ENCODE assay signal across 8 mouse cellular contexts in the genomic region with DNA sequence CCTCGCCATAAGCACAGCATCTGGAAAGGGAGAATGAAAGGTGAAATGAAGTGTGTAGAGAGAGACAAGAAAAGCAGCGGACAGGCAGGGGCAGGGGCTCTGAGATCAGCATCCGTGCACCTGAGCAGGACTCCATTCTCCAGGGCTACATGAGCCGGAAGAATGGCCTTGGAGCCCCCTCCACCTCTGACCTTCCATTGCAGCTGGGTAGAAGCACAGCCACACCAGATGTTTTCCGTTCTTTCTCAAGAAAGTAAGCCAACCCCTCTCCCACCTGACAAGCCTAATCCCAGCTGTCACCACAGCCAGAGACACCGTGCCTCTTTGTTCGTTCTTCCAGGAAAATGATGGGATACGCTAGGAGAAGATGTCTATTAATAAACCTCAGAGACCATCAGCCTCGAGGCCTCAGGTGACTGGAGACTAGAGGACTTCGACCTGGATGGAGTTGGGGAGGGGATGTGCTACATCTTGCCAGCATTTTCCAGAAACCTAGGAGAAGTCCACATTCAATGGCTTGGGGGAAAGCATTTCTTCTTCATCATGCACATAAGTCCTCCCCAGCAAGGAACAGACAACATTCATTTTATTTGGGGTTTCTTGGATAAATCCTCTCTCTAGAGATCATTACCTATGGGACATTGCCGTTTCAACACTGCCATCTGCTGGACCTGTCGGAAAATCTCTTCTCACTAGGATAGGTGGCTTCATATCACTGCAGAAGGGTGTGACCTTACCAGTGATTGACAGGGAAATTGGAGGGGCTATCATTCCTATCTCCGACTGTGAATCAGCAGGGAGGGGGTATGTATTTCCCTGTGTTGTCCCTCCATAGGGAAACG.
A peak's percentile ranks its signal among the peaks of the same experiment; 100 is the strongest.
DNase-seq lines count a peak whose midpoint lies in the region; ATAC-seq lines count a peak whose summit lies in the region.

No protein-coding gene starts in this region.

- WGBS in embryonic facial prominence, embryonic 14.5 days = 24% methylated on average over 14 of the region's 14 CpGs
- WGBS in hindbrain, embryonic 16.5 days = 54% methylated on average over 14 of the region's 14 CpGs
- WGBS in midbrain, embryonic 12.5 days = 56% methylated on average over 14 of the region's 14 CpGs

- H3K27me3 ChIP-seq in embryonic facial prominence, embryonic 14.5 days (replicated peaks; ENCODE audit: control insufficient read depth, insufficient read depth, low read length) = no peaks in the 10 kb centered on the region
- H3K27me3 ChIP-seq in hindbrain, embryonic 16.5 days (replicated peaks; ENCODE audit: control insufficient read depth, insufficient read depth, low read length) = no peaks in the 10 kb centered on the region
- no peaks in the 10 kb centered on the region for H3K27me3 ChIP-seq in midbrain, embryonic 12.5 days

- H3K9me3 ChIP-seq in embryonic facial prominence, embryonic 14.5 days (ENCODE audit: control insufficient read depth, low read length) = no peaks in the 10 kb centered on the region
- H3K9me3 ChIP-seq in hindbrain, embryonic 16.5 days (ENCODE audit: control insufficient read depth, low read length) = no peaks in the 10 kb centered on the region
- no peaks in the 10 kb centered on the region for H3K9me3 ChIP-seq in midbrain, embryonic 12.5 days

- DNase-seq in adrenal gland, adult (ENCODE audit: inconsistent age in 2 of 2, low spot score in 1 of 2) = peak; percentile 14 to 71
- no peak for DNase-seq in adrenal gland, postnatal 4 days (ENCODE audit: low spot score in 2 of 2)
- DNase-seq in adrenal gland, postnatal 10 days = peak; percentile 55
- peak; percentile 71 for DNase-seq in embryonic facial prominence, embryonic 14.5 days (ENCODE audit: low spot score)
- peak; percentile 7 for DNase-seq in left cerebral cortex, adult 11 months (ENCODE audit: low spot score)
- peak; percentile 8 for DNase-seq in yolk sac, embryonic 10.5 days (ENCODE audit: low spot score)

- H3K4me1 ChIP-seq in embryonic facial prominence, embryonic 14.5 days (ENCODE audit: control insufficient read depth, insufficient read depth, low read length) = 0 out of 2 replicates have a peak, but pooled peaks cover 5% of the 10 kb centered on the region
- no peaks in the 10 kb centered on the region for H3K4me1 ChIP-seq in hindbrain, embryonic 16.5 days (ENCODE audit: control insufficient read depth, insufficient read depth, low read depth, low read length)
- H3K4me1 ChIP-seq in midbrain, embryonic 12.5 days = no peaks in the 10 kb centered on the region

- peak; percentile 77 for ATAC-seq in embryonic facial prominence, embryonic 14.5 days (ENCODE audit: low read depth)
- peak; percentile 76; the same call in 1 of the 2 replicates for ATAC-seq in hindbrain, embryonic 16.5 days
- ATAC-seq in midbrain, embryonic 12.5 days (ENCODE audit: low FRiP score, low read depth) = peak; percentile 60; the same call in 1 of the 2 replicates

- H3K4me2 ChIP-seq in embryonic facial prominence, embryonic 14.5 days (ENCODE audit: low read depth, low read length) = no peak overlapping the region
- no peak overlapping the region for H3K4me2 ChIP-seq in hindbrain, embryonic 16.5 days (ENCODE audit: low read length)
- H3K4me2 ChIP-seq in midbrain, embryonic 12.5 days (replicated peaks) = no peak overlapping the region

- no peak overlapping the region for H3K9ac ChIP-seq in embryonic facial prominence, embryonic 14.5 days (ENCODE audit: low read depth, low read length)
- H3K9ac ChIP-seq in hindbrain, embryonic 16.5 days (ENCODE audit: low read depth, low read length) = no peak overlapping the region
- H3K9ac ChIP-seq in midbrain, embryonic 12.5 days (replicated peaks) = no peak overlapping the region

- peak overlapping the region; percentile 28; the same call in 1 of the 2 replicates for H3K27ac ChIP-seq in embryonic facial prominence, embryonic 14.5 days (replicated peaks; ENCODE audit: low read depth, low read length)
- H3K27ac ChIP-seq in hindbrain, embryonic 16.5 days (ENCODE audit: low read depth, low read length) = no peak overlapping the region
- H3K27ac ChIP-seq in midbrain, embryonic 12.5 days (replicated peaks) = no peak overlapping the region

- H3K4me3 ChIP-seq in embryonic facial prominence, embryonic 14.5 days (ENCODE audit: low read depth, low read length) = no peak overlapping the region
- no peak overlapping the region for H3K4me3 ChIP-seq in hindbrain, embryonic 16.5 days (ENCODE audit: low read length)
- no peak overlapping the region for H3K4me3 ChIP-seq in midbrain, embryonic 12.5 days

- H3K36me3 ChIP-seq in embryonic facial prominence, embryonic 14.5 days (ENCODE audit: control insufficient read depth, insufficient read depth, low read length) = no peaks in the 10 kb centered on the region
- no peaks in the 10 kb centered on the region for H3K36me3 ChIP-seq in hindbrain, embryonic 16.5 days (ENCODE audit: control insufficient read depth, insufficient read depth, low read length)
- no peaks in the 10 kb centered on the region for H3K36me3 ChIP-seq in midbrain, embryonic 12.5 days

Comparison
In these comparisons a context has a peak if more than half of its experiments do, and no peak if none do; other contexts are left out.
1. DNase-seq: peak in adrenal gland, adult (2 of 2), adrenal gland, postnatal 10 days (single experiment), embryonic facial prominence, embryonic 14.5 days (single experiment), left cerebral cortex, adult 11 months (single experiment) and yolk sac, embryonic 10.5 days (single experiment); none in adrenal gland, postnatal 4 days (0 of 2).
2. Peak in every context shown above with its lines, with median percentiles within 50 percentile points of each other: ATAC-seq.